Mouse (Mus musculus) intestine, embryonic 16.5 days (tissue): Measurements from ENCODE around the gene Tspyl4. TPM values are rescaled to one million over a fixed set of nuclear protein-coding genes. Genes with fewer than 3 reads are reported as not detected.
A peak's percentile ranks its signal among the peaks of the same experiment; 100 is the strongest.

Experiments
- ATAC-seq: fragments of 200-750 bp; cut with Nextera tagmentation; 2 replicates; pipeline ENCODE4 v1.8.0; 2017; ENCODE audit warnings: moderate TSS enrichment, moderate library complexity
- H3K27ac ChIP-seq: fragments of 300-500 bp; sonication (generic); 2 replicates; pipeline ENCODE4 v1.5.1; 2014; ENCODE audit warnings: mild to moderate bottlenecking, low read length
- H3K27me3 ChIP-seq: fragments of 300-500 bp; sonication (generic); replicated peaks from 2 replicates; pipeline ENCODE4 v1.6.1; 2014; ENCODE audit warnings: low read length, control low read depth, mixed read lengths; ENCODE audit not compliant: control insufficient read depth, insufficient read depth
- H3K36me3 ChIP-seq: fragments of 300-500 bp; sonication (generic); 2 replicates; pipeline ENCODE4 v1.6.1; 2014; ENCODE audit warnings: low read length, control low read depth; ENCODE audit not compliant: control insufficient read depth, insufficient read depth
- H3K4me1 ChIP-seq: fragments of 300-500 bp; sonication (generic); 2 replicates; pipeline ENCODE4 v1.6.1; 2014; ENCODE audit warnings: low read length, control low read depth, mixed read lengths; ENCODE audit not compliant: control insufficient read depth, insufficient read depth
- H3K4me2 ChIP-seq: fragments of 300-500 bp; sonication (generic); 2 replicates; pipeline ENCODE4 v1.6.1; 2014; ENCODE audit warnings: low read depth, low read length, control low read depth
- H3K4me3 ChIP-seq: fragments of 300-500 bp; sonication (generic); 2 replicates; pipeline ENCODE4 v1.5.1; 2014; ENCODE audit warnings: mild to moderate bottlenecking, low read length
- H3K9ac ChIP-seq: fragments of 300-500 bp; sonication (generic); 2 replicates; pipeline ENCODE4 v1.6.1; 2014; ENCODE audit warnings: low read depth, low read length
- H3K9me3 ChIP-seq: fragments of 300-500 bp; sonication (generic); 2 replicates; pipeline ENCODE4 v1.6.1; 2016; ENCODE audit warnings: low read length, control low read depth; ENCODE audit not compliant: control insufficient read depth
- WGBS: fragments of 180-500 bp; shearing (Covaris S2); extraction: QIAGEN DNeasy Blood & Tissue Kit; methylation state at CpG from one replicate; pipeline ENCODE4 v1.1.7; 2014; 5-methylcytosine and 5-hydroxymethylcytosine counted together
- polyA plus RNA-seq: library from polyadenylated mRNA; unstranded; fragments of >200 nt; fragmentation: Nextera tagmentation; extraction: Ambion mirVana; gene quantifications from 2 replicates; pipeline ENCODE4 v1.2.1, GENCODE M21; 2015

Tspyl4 gene
- polyA plus RNA-seq, 1 experiment from 2014 or later, result 13.6 TPM

GRCm38 (mm10) chr10:34316571-34317216 lies 19.5 kb downstream of the Tspyl4 start:
- WGBS, result 1% methylated on average over 3 of the region's 3 CpGs
- Histone ChIP-seq H3K27ac (no peak overlapping the region), H3K4me3 (no peak overlapping the region), H3K9me3 (no peaks in the 10 kb centered on the region), H3K36me3 (0 out of 2 replicates have a peak, but pooled peaks cover 3% of the 10 kb centered on the region), H3K4me2 (no peak overlapping the region), H3K4me1 (no peaks in the 10 kb centered on the region), H3K9ac (no peak overlapping the region), H3K27me3 (no peaks in the 10 kb centered on the region)
- peak; percentile 55 for ATAC-seq

DNA sequence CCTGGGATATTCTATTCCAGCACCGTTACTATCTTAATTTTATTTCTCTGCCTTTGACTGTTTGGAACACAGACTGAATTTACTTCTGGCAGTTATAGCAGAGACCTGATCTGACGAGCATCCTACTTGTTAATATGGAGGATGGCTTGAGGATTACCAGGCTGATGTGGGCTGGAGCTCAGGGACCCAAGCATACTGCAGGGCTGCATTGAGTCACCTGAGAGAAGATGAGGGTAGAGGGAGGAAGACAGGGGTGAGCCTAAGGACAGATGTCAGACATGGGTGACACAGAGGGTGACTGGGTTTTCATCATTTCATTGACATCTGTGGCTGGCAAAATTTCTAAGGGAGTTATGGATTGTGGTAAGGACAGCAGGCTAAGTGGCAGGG lies 20.0 kb downstream of the Tspyl4 start:
- peak; percentile 40; the same call in 1 of the 2 replicates for ATAC-seq
- WGBS, result 31% methylated on average over 2 of the region's 2 CpGs

GRCm38 (mm10) chr10:34320809-34321208 lies 23.6 kb downstream of the Tspyl4 start:
- Histone ChIP-seq H3K9me3 (no peaks in the 10 kb centered on the region), H3K36me3 (0 out of 2 replicates have a peak, but pooled peaks cover 3% of the 10 kb centered on the region), H3K4me3 (no peak overlapping the region), H3K4me2 (no peak overlapping the region), H3K27me3 (no peaks in the 10 kb centered on the region), H3K27ac (no peak overlapping the region), H3K9ac (no peak overlapping the region), H3K4me1 (no peaks in the 10 kb centered on the region)
- 85% methylated on average over 2 of the region's 2 CpGs for WGBS
- ATAC-seq, result no peak

More for the DNA sequence above, 20.0 kb downstream of the Tspyl4 start:
- Histone ChIP-seq H3K36me3 (0 out of 2 replicates have a peak, but pooled peaks cover 3% of the 10 kb centered on the region), H3K9me3 (no peaks in the 10 kb centered on the region), H3K4me2 (no peak overlapping the region), H3K27ac (no peak overlapping the region), H3K4me3 (no peak overlapping the region), H3K4me1 (no peaks in the 10 kb centered on the region), H3K9ac (no peak overlapping the region), H3K27me3 (no peaks in the 10 kb centered on the region)

DNA sequence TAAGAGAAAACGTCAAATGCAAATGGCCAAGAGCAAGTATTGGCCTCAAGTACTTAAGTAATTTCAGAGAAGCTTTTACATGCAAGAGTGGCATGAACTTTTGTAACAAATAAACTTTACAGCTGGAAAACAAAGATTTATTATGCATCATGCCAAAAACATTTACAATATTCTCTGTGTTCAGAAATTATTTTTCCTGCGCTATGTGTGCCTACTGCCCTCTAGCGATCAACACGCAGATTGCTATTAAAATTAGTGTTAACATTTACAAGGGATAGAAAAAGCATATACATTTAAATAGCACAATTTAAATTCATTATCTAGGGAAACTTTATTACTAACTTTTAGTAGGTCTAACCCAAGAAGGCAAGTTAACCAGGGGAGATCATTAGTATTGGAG lies 29.5 kb downstream of the Tspyl4 start:
- H3K27me3 ChIP-seq, result no peaks in the 10 kb centered on the region
- H3K4me3 ChIP-seq, result no peak overlapping the region
- WGBS, result 19% methylated on average over 4 of the region's 4 CpGs
- H3K36me3 ChIP-seq, result no peaks in the 10 kb centered on the region
- no peak for ATAC-seq
- H3K9me3 ChIP-seq, result no peaks in the 10 kb centered on the region
- H3K4me1 ChIP-seq, result 0 out of 2 replicates have a peak, but pooled peaks cover 2% of the 10 kb centered on the region
- no peak overlapping the region for H3K9ac ChIP-seq
- H3K4me2 ChIP-seq, result no peak overlapping the region
- H3K27ac ChIP-seq, result no peak overlapping the region

DNA sequence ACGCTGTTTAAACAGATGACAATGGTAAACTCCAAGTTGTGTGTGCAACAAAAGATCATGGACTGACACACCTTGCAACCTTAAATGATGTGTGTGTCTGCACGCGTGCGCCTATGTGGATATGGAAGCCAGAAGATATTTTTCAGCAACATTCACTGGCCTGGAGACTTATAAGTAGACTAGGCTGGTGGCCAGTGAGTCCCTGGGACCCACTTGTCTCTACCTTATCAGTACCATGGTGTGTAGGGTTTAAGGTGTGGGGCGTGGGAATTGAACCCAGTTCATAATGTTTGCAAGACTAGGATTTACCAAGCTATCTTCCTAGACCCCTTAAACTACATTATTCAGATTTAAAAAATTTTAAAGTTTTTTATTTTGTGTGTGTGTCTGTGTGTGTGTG lies 29.9 kb downstream of the Tspyl4 start:
- 69% methylated on average over 5 of the region's 5 CpGs for WGBS
- H3K4me2 ChIP-seq, result no peak overlapping the region

GRCm38 (mm10) chr10:34328310-34328709 lies 31.1 kb downstream of the Tspyl4 start:
- Histone ChIP-seq H3K4me1 (0 out of 2 replicates have a peak, but pooled peaks cover 2% of the 10 kb centered on the region), H3K9ac (no peak overlapping the region), H3K27ac (no peak overlapping the region), H3K4me3 (no peak overlapping the region), H3K9me3 (no peaks in the 10 kb centered on the region), H3K27me3 (no peaks in the 10 kb centered on the region), H3K4me2 (no peak overlapping the region), H3K36me3 (no peaks in the 10 kb centered on the region)
- ATAC-seq, result peak; percentile 58
- WGBS, result 5% methylated on average over 2 of the region's 2 CpGs

More for the DNA sequence above, 29.9 kb downstream of the Tspyl4 start:
- Histone ChIP-seq H3K9me3 (no peaks in the 10 kb centered on the region), H3K9ac (no peak overlapping the region), H3K27ac (no peak overlapping the region), H3K4me3 (no peak overlapping the region), H3K27me3 (no peaks in the 10 kb centered on the region), H3K36me3 (no peaks in the 10 kb centered on the region), H3K4me1 (0 out of 2 replicates have a peak, but pooled peaks cover 2% of the 10 kb centered on the region)
- ATAC-seq, result no peak

DNA sequence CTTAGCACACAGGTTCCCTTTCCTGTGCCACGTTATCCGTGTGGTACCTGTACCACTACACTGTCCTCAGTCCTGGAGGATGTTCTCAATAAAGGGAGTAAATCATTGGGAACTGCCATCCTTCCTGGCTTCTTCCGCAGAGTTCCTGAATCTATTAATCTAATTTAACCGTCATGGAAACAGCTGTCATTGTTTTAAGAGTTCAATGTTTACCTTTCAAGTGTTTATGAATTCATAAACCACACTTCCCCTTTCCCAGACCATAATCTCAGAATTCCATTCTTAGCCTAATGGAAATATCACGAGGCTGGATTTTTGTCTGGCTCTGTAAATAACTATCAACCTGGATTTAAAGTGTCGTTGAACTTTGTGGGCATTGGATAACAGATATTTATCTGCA lies 43.8 kb downstream of the Tspyl4 start:
- 55% methylated on average over 6 of the region's 6 CpGs for WGBS

GRCm38 (mm10) chr10:34341886-34342285 lies 44.6 kb downstream of the Tspyl4 start:
- no peaks in the 10 kb centered on the region for H3K36me3 ChIP-seq
- H3K4me1 ChIP-seq, result no peaks in the 10 kb centered on the region
- WGBS, result 66% methylated on average over 1 of the region's 1 CpGs
- no peaks in the 10 kb centered on the region for H3K9me3 ChIP-seq
- ATAC-seq, result no peak
- no peak overlapping the region for H3K4me2 ChIP-seq
- H3K9ac ChIP-seq, result no peak overlapping the region
- H3K27ac ChIP-seq, result no peak overlapping the region
- H3K4me3 ChIP-seq, result no peak overlapping the region
- H3K27me3 ChIP-seq, result no peaks in the 10 kb centered on the region

More for the DNA sequence above, 43.8 kb downstream of the Tspyl4 start:
- no peak overlapping the region for H3K27ac ChIP-seq
- no peak overlapping the region for H3K4me3 ChIP-seq
- no peak overlapping the region for H3K4me2 ChIP-seq
- no peaks in the 10 kb centered on the region for H3K4me1 ChIP-seq
- no peak overlapping the region for H3K9ac ChIP-seq
- no peaks in the 10 kb centered on the region for H3K27me3 ChIP-seq
- no peak for ATAC-seq
- no peaks in the 10 kb centered on the region for H3K36me3 ChIP-seq
- H3K9me3 ChIP-seq, result no peaks in the 10 kb centered on the region
